Mouse (Mus musculus) left cerebral cortex, adult 9 months (tissue): ENCODE data around the gene Tsc22d2.

Source experiments
- DNase-seq, 2 experiments: peaks; one replicate each; pipeline ENCODE4 v3.0.0; 2022; ENCODE audit warnings: low spot score in 2 of 2

Tsc22d2 gene

GRCm38 (mm10) chr3:58515947-58516601 is 101.6 kb downstream of the Tsc22d2 start:
- no peak for DNase-seq
